Mouse (Mus musculus) subcutaneous adipose tissue, adult 2 months (tissue): Measurements from ENCODE around the gene Grin2b. TPM values are rescaled to one million over a fixed set of nuclear protein-coding genes. Genes with fewer than 3 reads are reported as not detected.

ENCODE experiments used
- polyA plus RNA-seq: library from polyadenylated mRNA; depleted of rRNA; stranded (reverse); fragments of >200 nt; gene quantifications from 2 replicates; pipeline ENCODE4 v1.2.3, GENCODE M21; 2012; ENCODE audit warnings: low replicate concordance; rRNA removed

Gene Grin2b
- 0.07 and 0.13 TPM in 2 replicates for polyA plus RNA-seq

DNA sequence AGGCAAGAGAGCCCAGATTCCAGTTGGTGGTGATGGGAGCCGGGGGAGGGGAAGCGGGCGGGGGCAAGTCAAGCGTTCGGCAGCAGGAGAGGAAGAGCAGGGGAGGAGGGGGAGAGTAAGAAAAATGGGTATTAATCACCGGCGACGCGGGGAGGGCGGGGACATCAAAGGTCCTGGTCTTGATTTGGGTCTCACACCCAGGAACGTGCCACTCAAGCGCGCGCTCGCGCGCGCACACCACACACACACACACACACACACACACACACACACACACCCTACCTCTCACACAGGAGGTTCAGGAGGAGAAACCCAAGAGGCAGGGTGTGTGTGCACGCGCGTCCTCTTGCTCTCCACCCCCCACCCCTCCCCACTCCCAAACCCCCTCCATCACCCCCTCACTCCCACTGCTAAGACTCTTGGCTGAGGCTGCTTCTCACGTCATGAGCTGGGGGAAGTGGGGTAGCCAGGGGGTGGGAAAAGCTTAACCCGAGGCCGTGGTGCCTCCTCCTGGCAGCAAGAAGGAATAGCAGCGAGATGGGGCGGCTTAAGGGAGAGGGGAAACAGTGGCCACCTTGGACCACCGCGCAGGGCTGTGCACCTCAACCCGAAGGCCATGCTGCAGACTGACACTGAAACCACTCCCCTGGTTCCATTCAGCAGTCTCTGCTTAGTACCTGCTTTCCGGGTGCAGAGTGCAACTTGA is at the start of gene Grin2b:
Gene Grin2b (minus strand): TSS at position 321 of the 706 bp plus-strand sequence.

Other genes starting within 250 kb of the Grin2b start
- 0.18 TPM in 1 of 2 replicates, not detected in the other for gene Gm8994, start 154.0 kb upstream of the Grin2b start, polyA plus RNA-seq
- not detected in 2 replicates for gene E330021D16Rik, start 242.1 kb upstream of the Grin2b start, polyA plus RNA-seq